Comparison of ENCODE assay signal across 27 mouse cellular contexts in genomic region chr4:34177421-34177820, GRCm38 (mm10).
DNase-seq lines count a peak whose midpoint lies in the region; ATAC-seq lines count a peak whose summit lies in the region.
"Had no signal": no experiment of that assay in that cellular context is flagged by ENCODE, and none has a peak within 500 bp of the region (broad histone marks: within the 10 kb centered on the region; RNA-seq: fewer than 3 reads in every experiment).

No protein-coding gene starts in this region.

- WGBS in hindbrain, embryonic 14.5 days, result 91% methylated on average over 1 of the region's 1 CpGs
- WGBS in hindbrain, embryonic 11.5 days, result 96% methylated on average over 1 of the region's 1 CpGs

- H3K27ac ChIP-seq in hindbrain, embryonic 14.5 days, result no peak overlapping the region
- no peak overlapping the region for H3K27ac ChIP-seq in hindbrain, embryonic 11.5 days (ENCODE audit: low read depth, low read length)
- H3K27ac ChIP-seq: embryonic facial prominence, embryonic 10.5 days; embryonic facial prominence, embryonic 13.5 days; forebrain, embryonic 12.5 days; forebrain, embryonic 15.5 days; heart, adult 2 months; heart, embryonic 10.5 days; heart, embryonic 13.5 days; hindbrain, embryonic 12.5 days; intestine, embryonic 15.5 days had no signal

- peak; percentile 3 for DNase-seq in adrenal gland, adult 2 months
- no peak for DNase-seq in adrenal gland, postnatal 25 days
- DNase-seq in hindbrain, embryonic 14.5 days (ENCODE audit: low spot score), result peak; percentile 4
- DNase-seq in hindbrain, embryonic 11.5 days (ENCODE audit: low spot score), result no peak
- DNase-seq in lung, postnatal 14 days, result peak; percentile 1
- DNase-seq in lung, postnatal 25 days (ENCODE audit: low spot score), result no peak
- no peak for DNase-seq in gastrocnemius, postnatal 14 days
- DNase-seq: cerebellum, adult 11 months; cerebellum, adult 2 months; cerebellum, postnatal 10 days; cerebellum, postnatal 36 days; embryo, embryonic 11 days; gastrocnemius, postnatal 36 days; heart, adult 2 months; heart, postnatal 14 days; heart, postnatal 4 days had no signal

- H3K36me3 ChIP-seq in hindbrain, embryonic 14.5 days (replicated peaks; ENCODE audit: control insufficient read depth, insufficient read depth), result no peaks in the 10 kb centered on the region
- H3K36me3 ChIP-seq in hindbrain, embryonic 11.5 days (ENCODE audit: control insufficient read depth, insufficient read depth, low read length), result no peaks in the 10 kb centered on the region
- H3K36me3 ChIP-seq: embryonic facial prominence, embryonic 10.5 days; embryonic facial prominence, embryonic 13.5 days; forebrain, embryonic 12.5 days; forebrain, embryonic 15.5 days; heart, embryonic 10.5 days; heart, embryonic 13.5 days; hindbrain, embryonic 12.5 days; intestine, embryonic 15.5 days had no signal

- H3K4me3 ChIP-seq in hindbrain, embryonic 14.5 days (replicated peaks; ENCODE audit: low read length), result no peak overlapping the region
- H3K4me3 ChIP-seq in hindbrain, embryonic 11.5 days (ENCODE audit: low read depth, low read length), result no peak overlapping the region
- H3K4me3 ChIP-seq: embryonic facial prominence, embryonic 10.5 days; embryonic facial prominence, embryonic 13.5 days; erythroblast, embryonic 14.5 days; forebrain, embryonic 12.5 days; forebrain, embryonic 15.5 days; heart, adult 2 months; heart, embryonic 10.5 days; heart, embryonic 13.5 days; hindbrain, embryonic 12.5 days; intestine, embryonic 15.5 days had no signal

- intact Hi-C loops in gastrocnemius, postnatal 14 days (cut with DNase I; ENCODE audit: low total_unique reads), result no loop called here

- no peak for ATAC-seq in hindbrain, embryonic 14.5 days (ENCODE audit: low FRiP score)
- no peak for ATAC-seq in hindbrain, embryonic 11.5 days (ENCODE audit: low FRiP score)
- ATAC-seq: activated CD4-positive, CD25-positive, alpha-beta regulatory T cell, adult 4 months; forebrain, embryonic 15.5 days; hindbrain, embryonic 16.5 days; intestine, embryonic 15.5 days had no signal

- no peak overlapping the region for H3K4me2 ChIP-seq in hindbrain, embryonic 14.5 days (replicated peaks)
- no peak overlapping the region for H3K4me2 ChIP-seq in hindbrain, embryonic 11.5 days (replicated peaks; ENCODE audit: low read depth, low read length)
- H3K4me2 ChIP-seq: embryonic facial prominence, embryonic 13.5 days; forebrain, embryonic 12.5 days; forebrain, embryonic 15.5 days; heart, embryonic 13.5 days; hindbrain, embryonic 12.5 days; intestine, embryonic 15.5 days had no signal

- no peaks in the 10 kb centered on the region for H3K9me3 ChIP-seq in hindbrain, embryonic 14.5 days (ENCODE audit: control insufficient read depth, low read length)
- no peaks in the 10 kb centered on the region for H3K9me3 ChIP-seq in hindbrain, embryonic 11.5 days (ENCODE audit: control insufficient read depth, low read length)
- H3K9me3 ChIP-seq: embryonic facial prominence, embryonic 10.5 days; embryonic facial prominence, embryonic 13.5 days; forebrain, embryonic 12.5 days; forebrain, embryonic 15.5 days; heart, embryonic 10.5 days; heart, embryonic 13.5 days; hindbrain, embryonic 12.5 days; intestine, embryonic 15.5 days had no signal

- no peak overlapping the region for H3K9ac ChIP-seq in hindbrain, embryonic 14.5 days
- no peak overlapping the region for H3K9ac ChIP-seq in hindbrain, embryonic 11.5 days (ENCODE audit: low read depth, low read length)
- H3K9ac ChIP-seq: embryonic facial prominence, embryonic 13.5 days; forebrain, embryonic 12.5 days; forebrain, embryonic 15.5 days; heart, embryonic 13.5 days; hindbrain, embryonic 12.5 days; intestine, embryonic 15.5 days had no signal

- H3K4me1 ChIP-seq in hindbrain, embryonic 14.5 days (replicated peaks; ENCODE audit: control insufficient read depth, insufficient read depth, low read length), result no peaks in the 10 kb centered on the region
- no peaks in the 10 kb centered on the region for H3K4me1 ChIP-seq in hindbrain, embryonic 11.5 days (replicated peaks; ENCODE audit: control insufficient read depth, insufficient read depth, low read length)
- H3K4me1 ChIP-seq: embryonic facial prominence, embryonic 13.5 days; forebrain, embryonic 12.5 days; forebrain, embryonic 15.5 days; heart, embryonic 10.5 days; heart, embryonic 13.5 days; intestine, embryonic 15.5 days had no signal

- H3K27me3 ChIP-seq in hindbrain, embryonic 14.5 days (ENCODE audit: control insufficient read depth, insufficient read depth, low read length), result no peaks in the 10 kb centered on the region
- no peaks in the 10 kb centered on the region for H3K27me3 ChIP-seq in hindbrain, embryonic 11.5 days (ENCODE audit: control insufficient read depth, insufficient read depth, low read length)
- H3K27me3 ChIP-seq: embryonic facial prominence, embryonic 13.5 days; forebrain, embryonic 12.5 days; forebrain, embryonic 15.5 days; heart, embryonic 13.5 days; hindbrain, embryonic 12.5 days; intestine, embryonic 15.5 days had no signal

Comparison
In these comparisons a context has a peak if more than half of its experiments do, and no peak if none do; other contexts are left out.
1. DNase-seq: peak in adrenal gland, adult 2 months (single experiment), hindbrain, embryonic 14.5 days (single experiment) and lung, postnatal 14 days (single experiment); none in adrenal gland, postnatal 25 days (single experiment), hindbrain, embryonic 11.5 days (single experiment), lung, postnatal 25 days (single experiment) and gastrocnemius, postnatal 14 days (single experiment).